Mouse (Mus musculus) lung, postnatal 0 days (tissue): ENCODE results near the gene Gm5485. TPM values are rescaled to one million over a fixed set of nuclear protein-coding genes. Genes with fewer than 3 reads are reported as not detected.
A peak's percentile ranks its signal among the peaks of the same experiment; 100 is the strongest.

Experiments
- ATAC-seq: fragments of 200-750 bp; cut with Nextera tagmentation; 2 replicates; pipeline ENCODE4 v1.8.0; 2017; ENCODE audit warnings: moderate library complexity
- DNase-seq: peaks from one replicate; pipeline ENCODE4 v3.0.0-alpha.2; 2016; ENCODE audit warnings: low spot score
- H3K27ac ChIP-seq: fragments of 300-500 bp; sonication (generic); 2 replicates; pipeline ENCODE4 v1.5.1; 2014; ENCODE audit warnings: antibody characterized with exemption, mild to moderate bottlenecking, low read length, mixed read lengths
- H3K27me3 ChIP-seq: fragments of 300-500 bp; sonication (generic); replicated peaks from 2 replicates; pipeline ENCODE4 v1.6.1; 2014; ENCODE audit warnings: low read length, mixed read lengths; ENCODE audit not compliant: insufficient read depth
- H3K36me3 ChIP-seq: fragments of 300-500 bp; sonication (generic); 2 replicates; pipeline ENCODE4 v1.6.1; 2014; ENCODE audit warnings: low read length, mixed read lengths; ENCODE audit not compliant: insufficient read depth
- H3K4me1 ChIP-seq: fragments of 300-500 bp; sonication (generic); 2 replicates; pipeline ENCODE4 v1.6.1; 2014; ENCODE audit warnings: antibody characterized with exemption, low read depth, low read length, mixed read lengths; ENCODE audit not compliant: insufficient read depth
- H3K4me2 ChIP-seq: fragments of 300-500 bp; sonication (generic); replicated peaks from 2 replicates; pipeline ENCODE4 v1.6.1; 2014; ENCODE audit warnings: low read depth, mild to moderate bottlenecking, low read length, moderate library complexity, mixed read lengths
- H3K4me3 ChIP-seq: fragments of 300-500 bp; sonication (generic); 2 replicates; pipeline ENCODE4 v1.5.1; 2014; ENCODE audit warnings: low read depth, low read length
- H3K9ac ChIP-seq: fragments of 300-500 bp; sonication (generic); replicated peaks from 2 replicates; pipeline ENCODE4 v1.6.1; 2014; ENCODE audit warnings: low read depth, mild to moderate bottlenecking
- H3K9me3 ChIP-seq: fragments of 300-500 bp; sonication (generic); 2 replicates; pipeline ENCODE4 v1.6.1; 2016; ENCODE audit warnings: low read length, mixed read lengths
- CTCF ChIP-seq: IDR thresholded peaks from 2 replicates; pipeline ENCODE4 v1.5.1; 2016; ENCODE audit warnings: antibody characterized with exemption, mild to moderate bottlenecking
- EP300 ChIP-seq: IDR thresholded peaks from 2 replicates; pipeline ENCODE4 v1.6.1; 2016; ENCODE audit warnings: antibody characterized with exemption, mild to moderate bottlenecking, control low read depth
- WGBS: fragments of 180-500 bp; shearing (Covaris S2); extraction: QIAGEN DNeasy Blood & Tissue Kit; methylation state at CpG from one replicate; pipeline ENCODE4 v1.1.7; 2014; 5-methylcytosine and 5-hydroxymethylcytosine counted together
- polyA plus RNA-seq: library from polyadenylated mRNA; unstranded; fragments of >200 nt; fragmentation: Nextera tagmentation; extraction: Ambion mirVana; gene quantifications from 2 replicates; pipeline ENCODE4 v1.2.1, GENCODE M21; 2015

Gm5485 gene
- polyA plus RNA-seq, 1 experiment from 2014 or later: 0.20 TPM

GRCm38 (mm10) chr16:48429427-48429826 is 17.2 kb upstream of the Gm5485 start:
- no peak overlapping the region for H3K9ac ChIP-seq
- no peaks in the 10 kb centered on the region for H3K27me3 ChIP-seq
- 68% methylated on average over 1 of the region's 1 CpGs for WGBS
- no peak for TF ChIP-seq CTCF
- TF ChIP-seq EP300: no peak
- H3K27ac ChIP-seq: no peak overlapping the region
- no peaks in the 10 kb centered on the region for H3K4me1 ChIP-seq
- no peak overlapping the region for H3K4me2 ChIP-seq
- no peak for ATAC-seq
- DNase-seq: no peak
- no peak overlapping the region for H3K4me3 ChIP-seq
- no peaks in the 10 kb centered on the region for H3K9me3 ChIP-seq
- no peaks in the 10 kb centered on the region for H3K36me3 ChIP-seq

DNA sequence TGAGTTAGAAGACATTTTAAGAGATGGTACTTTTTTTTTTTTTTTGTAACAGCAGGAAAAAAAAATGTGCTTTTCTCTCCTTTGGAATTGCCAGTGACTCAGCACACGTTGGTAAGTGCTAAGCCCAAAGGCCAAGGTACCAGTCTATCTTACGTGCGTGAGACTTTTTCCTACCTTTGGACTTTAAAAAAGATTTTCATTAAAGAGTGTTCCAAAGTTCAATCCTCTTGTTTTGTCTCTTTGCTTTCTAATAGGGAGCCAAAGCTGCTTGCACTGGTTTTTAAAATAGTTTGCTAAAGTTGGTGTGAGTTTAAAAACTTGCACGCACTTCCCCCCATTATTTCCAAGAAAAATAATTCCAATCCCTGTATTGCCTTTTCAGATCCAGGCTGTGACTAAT is 11.9 kb upstream of the Gm5485 start:
- Histone ChIP-seq H3K9me3 (no peaks in the 10 kb centered on the region), H3K4me3 (no peak overlapping the region), H3K4me1 (no peaks in the 10 kb centered on the region), H3K4me2 (no peak overlapping the region), H3K27ac (no peak overlapping the region), H3K9ac (no peak overlapping the region), H3K36me3 (no peaks in the 10 kb centered on the region), H3K27me3 (no peaks in the 10 kb centered on the region)
- 86% methylated on average over 4 of the region's 4 CpGs for WGBS
- TF ChIP-seq CTCF: no peak
- no peak for TF ChIP-seq EP300
- ATAC-seq: no peak
- no peak for DNase-seq

- no peak overlapping the region for H3K4me3 ChIP-seq
- 46% methylated on average over 2 of the region's 2 CpGs for WGBS
- no peaks in the 10 kb centered on the region for H3K4me1 ChIP-seq
These were observed 10.3 kb upstream of the Gm5485 start for GRCm38 (mm10) chr16:48422501-48422900.

DNA sequence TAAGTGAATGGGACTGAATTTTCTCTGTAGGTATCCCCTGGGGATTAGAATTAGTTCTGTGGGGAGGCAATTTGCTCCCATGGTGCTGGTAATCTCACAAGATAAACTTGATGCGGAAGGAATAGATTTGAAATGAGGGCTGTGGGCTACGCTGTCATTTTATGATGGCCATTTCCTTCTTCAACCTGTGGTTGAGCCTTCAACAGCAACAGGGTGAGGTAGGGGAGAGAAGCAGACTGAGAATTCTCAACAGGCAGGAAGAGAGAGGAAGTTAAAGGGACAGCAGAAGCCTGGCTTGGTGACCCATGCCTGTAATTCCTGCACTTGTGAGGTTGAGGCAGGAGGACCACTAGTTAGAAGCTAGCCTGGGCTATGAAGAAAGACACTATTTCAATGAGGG is 6.8 kb upstream of the Gm5485 start:
- Histone ChIP-seq H3K4me1 (no peaks in the 10 kb centered on the region), H3K27me3 (no peaks in the 10 kb centered on the region), H3K4me3 (no peak overlapping the region), H3K36me3 (no peaks in the 10 kb centered on the region), H3K9ac (no peak overlapping the region), H3K4me2 (no peak overlapping the region), H3K27ac (no peak overlapping the region), H3K9me3 (no peaks in the 10 kb centered on the region)
- TF ChIP-seq CTCF (no peak), EP300 (no peak)
- 61% methylated on average over 2 of the region's 2 CpGs for WGBS
- ATAC-seq: no peak
- DNase-seq: no peak

More at GRCm38 (mm10) chr16:48422501-48422900, 10.3 kb upstream of the Gm5485 start:
- no peak for ATAC-seq
- H3K9ac ChIP-seq: no peak overlapping the region
- no peak for TF ChIP-seq EP300
- TF ChIP-seq CTCF: no peak
- H3K36me3 ChIP-seq: no peaks in the 10 kb centered on the region
- H3K27ac ChIP-seq: no peak overlapping the region
- H3K9me3 ChIP-seq: no peaks in the 10 kb centered on the region
- H3K4me2 ChIP-seq: no peak overlapping the region
- no peaks in the 10 kb centered on the region for H3K27me3 ChIP-seq
- peak; percentile 28 for DNase-seq

- Histone ChIP-seq H3K4me2 (no peak overlapping the region), H3K9ac (no peak overlapping the region), H3K27ac (no peak overlapping the region), H3K4me1 (no peaks in the 10 kb centered on the region), H3K27me3 (no peaks in the 10 kb centered on the region), H3K9me3 (no peaks in the 10 kb centered on the region), H3K4me3 (no peak overlapping the region), H3K36me3 (no peaks in the 10 kb centered on the region)
- no peak for DNase-seq
- WGBS: 42% methylated on average over 3 of the region's 3 CpGs
- 0 out of 2 replicates have a peak, but pooled peaks have one; percentile 24 for TF ChIP-seq EP300
- TF ChIP-seq CTCF: no peak
- ATAC-seq: no peak
These were observed 6.3 kb upstream of the Gm5485 start for GRCm38 (mm10) chr16:48418557-48418956.

- Histone ChIP-seq H3K4me2 (peak overlapping the region; percentile 48; the same call in 1 of the 2 replicates), H3K9ac (no peak overlapping the region), H3K27me3 (no peaks in the 10 kb centered on the region), H3K4me1 (no peaks in the 10 kb centered on the region), H3K4me3 (peak overlapping the region; percentile 23; the same call in 1 of the 2 replicates), H3K9me3 (no peaks in the 10 kb centered on the region), H3K36me3 (no peaks in the 10 kb centered on the region), H3K27ac (no peak overlapping the region)
- 41% methylated on average over 3 of the region's 3 CpGs for WGBS
- DNase-seq (peak; percentile 11), ATAC-seq (peak; percentile 63; the same call in 1 of the 2 replicates)
- TF ChIP-seq EP300 (no peak), CTCF (no peak)
These were observed 2.1 kb downstream of the Gm5485 start for GRCm38 (mm10) chr16:48410125-48410524.

DNA sequence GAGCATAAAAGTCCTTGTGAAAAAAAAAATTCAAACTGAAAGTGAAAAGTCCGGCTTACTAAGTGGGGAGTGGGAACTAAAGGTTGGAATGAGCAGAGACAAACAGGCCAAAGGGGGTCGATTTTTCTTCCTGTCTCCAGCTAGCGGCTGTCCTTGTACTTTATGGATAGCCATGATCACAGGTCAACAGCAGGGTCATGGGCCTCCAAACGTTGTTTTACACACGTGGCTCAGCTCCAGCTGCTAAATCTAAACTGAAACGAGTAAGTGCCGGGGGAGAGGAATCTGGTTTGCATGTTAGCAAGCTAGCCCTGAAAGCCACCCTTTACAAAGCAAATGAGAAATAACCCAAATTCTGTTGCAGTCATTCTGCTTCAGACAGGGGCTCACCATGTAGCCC is 2.6 kb downstream of the Gm5485 start:
- TF ChIP-seq CTCF: no peak
- TF ChIP-seq EP300: no peak
- ATAC-seq (no peak), DNase-seq (no peak)
- peak overlapping the region; percentile 48 for H3K4me2 ChIP-seq
- H3K36me3 ChIP-seq: no peaks in the 10 kb centered on the region
- no peaks in the 10 kb centered on the region for H3K9me3 ChIP-seq
- no peaks in the 10 kb centered on the region for H3K27me3 ChIP-seq
- H3K4me3 ChIP-seq: peak overlapping the region; percentile 23
- WGBS: 14% methylated on average over 7 of the region's 7 CpGs
- no peak overlapping the region for H3K9ac ChIP-seq
- no peak overlapping the region for H3K27ac ChIP-seq
- H3K4me1 ChIP-seq: no peaks in the 10 kb centered on the region
